Mouse (Mus musculus): ENCODE data around the gene Kif26a. TPM values are rescaled to one million over a fixed set of nuclear protein-coding genes. Genes with fewer than 3 reads are reported as not detected.

The Kif26a gene
- polyA plus RNA-seq (2012; ENCODE audit: insufficient read depth, low replicate concordance): not detected in 2 replicates

DNA sequence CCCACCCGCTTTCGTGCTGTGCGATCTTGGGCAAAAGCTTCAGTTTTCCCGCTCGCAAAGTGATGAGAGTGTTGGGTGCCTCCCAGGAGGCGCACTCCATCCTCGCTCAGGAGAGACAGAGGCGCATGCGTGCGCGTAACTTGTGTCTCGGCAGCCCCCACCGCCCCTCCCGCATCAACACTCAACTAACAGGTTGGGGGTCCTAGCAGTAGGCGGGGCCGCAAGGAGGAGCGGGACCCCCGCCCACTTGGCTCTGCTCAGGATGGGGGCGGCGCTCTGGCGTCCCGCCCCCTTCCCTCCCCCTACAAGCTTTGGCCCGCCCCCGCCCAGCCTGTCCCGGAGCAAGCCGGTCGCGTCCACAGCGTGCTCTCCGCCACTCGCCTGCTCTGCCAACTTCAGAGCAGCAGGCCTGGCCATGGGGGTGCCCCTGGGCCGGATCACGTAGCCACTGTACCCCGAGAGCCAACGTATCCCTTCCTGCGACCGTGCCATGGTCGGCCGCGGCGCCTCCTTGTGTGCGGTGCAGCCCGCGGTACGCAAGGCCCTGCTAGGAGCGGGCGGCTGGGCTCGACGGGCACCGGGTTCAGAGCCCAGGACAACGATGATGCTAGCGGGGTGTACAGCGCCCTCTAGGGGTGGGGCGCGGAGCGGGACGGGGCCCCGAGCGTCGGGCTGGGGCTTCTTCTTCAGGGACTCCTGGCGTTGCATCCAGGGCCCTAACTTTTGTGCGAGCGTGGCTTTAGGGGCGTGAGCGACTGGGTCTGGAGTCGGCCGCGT is at the start of gene Kif26a:
Kif26a (plus strand) TSS at position 334 of the 777 bp plus-strand sequence.
- Histone ChIP-seq H3K4me3 (replicated peaks) (peak within 1 kb of the TSS; percentile 85), H3K9me3 (peaks cover 3% of the 10 kb centered on the region; the same call in 1 of the 2 replicates), H3K4me1 (peaks cover 24% of the 10 kb centered on the region), H3K27me3 (replicated peaks) (peaks cover 95% of the 10 kb centered on the region), H3K36me3 (replicated peaks; ENCODE audit: low read length) (no peaks in the 10 kb centered on the region)
- TF ChIP-seq FLI1 (IDR thresholded peaks at IDR 0.05; ENCODE audit: low read length) (no peak), GATA1 (IDR thresholded peaks at IDR 0.05; ENCODE audit: borderline replicate concordance, low read length) (no peak)

DNA sequence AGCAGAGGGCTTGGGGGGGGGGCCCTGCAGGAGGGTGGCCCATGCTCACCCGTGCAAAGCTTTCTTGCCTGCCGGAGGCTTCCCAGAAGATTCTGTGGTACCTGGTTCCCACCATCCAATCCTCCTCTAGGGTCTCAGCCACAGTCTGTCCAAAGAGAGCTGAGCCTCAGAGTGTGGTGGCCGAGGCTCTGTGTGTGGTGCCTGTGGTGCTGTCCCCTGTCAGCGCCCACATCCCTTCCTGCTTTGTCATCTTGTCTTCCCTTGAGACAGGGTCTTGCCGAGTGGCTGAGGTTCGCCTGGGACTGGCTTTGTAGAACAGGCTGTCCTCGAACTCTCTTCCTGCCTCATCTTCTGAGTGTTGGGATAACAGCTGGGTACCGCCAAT is 49.3 kb upstream of the Kif26a start:
- H3K36me3 ChIP-seq (replicated peaks; ENCODE audit: low read length): no peaks in the 10 kb centered on the region
- TF ChIP-seq GATA1 (IDR thresholded peaks at IDR 0.05; ENCODE audit: borderline replicate concordance, low read length): no peak
- no peak for TF ChIP-seq FLI1 (IDR thresholded peaks at IDR 0.05; ENCODE audit: low read length)
- H3K9me3 ChIP-seq: no peaks in the 10 kb centered on the region
- H3K4me1 ChIP-seq: peaks cover 5% of the 10 kb centered on the region; the same call in 1 of the 2 replicates
- H3K4me3 ChIP-seq (replicated peaks): no peak overlapping the region
- peaks cover 31% of the 10 kb centered on the region for H3K27me3 ChIP-seq (replicated peaks)

DNA sequence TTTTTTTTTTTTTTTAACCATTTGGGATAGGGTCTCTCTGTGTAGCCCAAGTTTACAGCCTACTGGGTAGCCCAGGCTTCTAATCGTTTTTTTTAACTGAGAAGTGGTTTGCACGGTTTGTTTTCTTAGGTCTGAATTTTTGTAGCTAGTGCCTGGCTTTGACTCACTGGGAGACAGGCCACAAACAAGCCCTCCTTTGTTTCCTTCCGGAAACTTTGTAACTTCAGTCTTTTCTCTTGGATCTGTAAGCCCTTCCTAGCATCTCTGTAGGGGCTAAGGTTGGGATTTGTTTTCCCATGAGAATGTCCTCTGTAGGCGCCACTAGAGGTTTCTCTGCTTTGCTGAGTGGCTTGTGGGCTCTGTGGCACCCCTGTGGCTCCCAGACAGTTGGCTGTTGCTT is 45.9 kb upstream of the Kif26a start:
- H3K4me3 ChIP-seq (replicated peaks): no peak overlapping the region
- H3K27me3 ChIP-seq (replicated peaks): peaks cover 43% of the 10 kb centered on the region
- no peaks in the 10 kb centered on the region for H3K36me3 ChIP-seq (replicated peaks; ENCODE audit: low read length)
- TF ChIP-seq FLI1 (IDR thresholded peaks at IDR 0.05; ENCODE audit: low read length): no peak
- no peak for TF ChIP-seq GATA1 (IDR thresholded peaks at IDR 0.05; ENCODE audit: borderline replicate concordance, low read length)
- peaks cover 8% of the 10 kb centered on the region for H3K4me1 ChIP-seq
- no peaks in the 10 kb centered on the region for H3K9me3 ChIP-seq

GRCm38 (mm10) chr12:112101045-112101444 is 45.0 kb upstream of the Kif26a start:
- no peaks in the 10 kb centered on the region for H3K36me3 ChIP-seq (replicated peaks; ENCODE audit: low read length)
- H3K4me1 ChIP-seq: peaks cover 8% of the 10 kb centered on the region
- no peak overlapping the region for H3K4me3 ChIP-seq (replicated peaks)
- H3K27me3 ChIP-seq (replicated peaks): peaks cover 49% of the 10 kb centered on the region
- no peak for TF ChIP-seq FLI1 (IDR thresholded peaks at IDR 0.05; ENCODE audit: low read length)
- TF ChIP-seq GATA1 (IDR thresholded peaks at IDR 0.05; ENCODE audit: borderline replicate concordance, low read length): no peak
- 0 out of 2 replicates have a peak, but pooled peaks cover 3% of the 10 kb centered on the region for H3K9me3 ChIP-seq

- TF ChIP-seq FLI1 (IDR thresholded peaks at IDR 0.05; ENCODE audit: low read length) (no peak), GATA1 (IDR thresholded peaks at IDR 0.05; ENCODE audit: borderline replicate concordance, low read length) (no peak)
- H3K4me1 ChIP-seq: peaks cover 3% of the 10 kb centered on the region; the same call in 1 of the 2 replicates
- H3K9me3 ChIP-seq: 0 out of 2 replicates have a peak, but pooled peaks cover 3% of the 10 kb centered on the region
- H3K4me3 ChIP-seq (replicated peaks): no peak overlapping the region
- no peaks in the 10 kb centered on the region for H3K36me3 ChIP-seq (replicated peaks; ENCODE audit: low read length)
- H3K27me3 ChIP-seq (replicated peaks): peaks cover 59% of the 10 kb centered on the region
Measured at GRCm38 (mm10) chr12:112103179-112103578, 42.8 kb upstream of the Kif26a start.

- Histone ChIP-seq H3K4me3 (replicated peaks) (no peak overlapping the region), H3K9me3 (0 out of 2 replicates have a peak, but pooled peaks cover 3% of the 10 kb centered on the region), H3K36me3 (replicated peaks; ENCODE audit: low read length) (no peaks in the 10 kb centered on the region), H3K4me1 (peaks cover 3% of the 10 kb centered on the region; the same call in 1 of the 2 replicates), H3K27me3 (replicated peaks) (peaks cover 66% of the 10 kb centered on the region)
- TF ChIP-seq FLI1 (IDR thresholded peaks at IDR 0.05; ENCODE audit: low read length) (no peak), GATA1 (IDR thresholded peaks at IDR 0.05; ENCODE audit: borderline replicate concordance, low read length) (no peak)
Measured at GRCm38 (mm10) chr12:112104890-112105289, 41.1 kb upstream of the Kif26a start.

- Histone ChIP-seq H3K4me1 (peaks cover 3% of the 10 kb centered on the region; the same call in 1 of the 2 replicates), H3K27me3 (replicated peaks) (peaks cover 71% of the 10 kb centered on the region), H3K4me3 (replicated peaks) (no peak within 1 kb of the TSS), H3K9me3 (0 out of 2 replicates have a peak, but pooled peaks cover 3% of the 10 kb centered on the region), H3K36me3 (replicated peaks; ENCODE audit: low read length) (no peaks in the 10 kb centered on the region)
- no peak for TF ChIP-seq GATA1 (IDR thresholded peaks at IDR 0.05; ENCODE audit: borderline replicate concordance, low read length)
- TF ChIP-seq FLI1 (IDR thresholded peaks at IDR 0.05; ENCODE audit: low read length): no peak
Measured at GRCm38 (mm10) chr12:112106541-112106971, 39.5 kb upstream of the Kif26a start, which contains the start of gene Aspg. Gene Aspg (plus strand): TSS chr12:112106679.

DNA sequence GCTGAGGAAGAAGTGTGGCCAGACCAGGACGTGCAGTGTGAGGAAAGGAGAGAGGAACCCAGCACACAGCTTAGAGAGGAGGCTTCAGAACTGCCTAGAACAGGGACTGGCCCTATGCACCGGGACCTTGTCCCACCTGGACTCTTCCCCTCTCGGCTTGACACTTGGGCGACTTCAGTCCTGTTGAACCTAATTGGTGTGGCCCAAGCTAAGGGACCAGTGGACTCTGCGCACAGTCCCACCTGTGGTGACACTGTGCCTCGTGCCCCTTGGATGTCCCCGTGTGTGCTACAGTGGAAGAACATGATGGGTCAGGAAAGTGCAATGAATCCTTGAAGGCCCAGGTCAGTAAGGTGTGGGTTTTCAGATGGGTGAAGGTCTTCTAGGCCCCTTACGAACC is 38.3 kb upstream of the Kif26a start:
- H3K9me3 ChIP-seq: 0 out of 2 replicates have a peak, but pooled peaks cover 3% of the 10 kb centered on the region
- no peak overlapping the region for H3K4me3 ChIP-seq (replicated peaks)
- TF ChIP-seq GATA1 (IDR thresholded peaks at IDR 0.05; ENCODE audit: borderline replicate concordance, low read length) (no peak), FLI1 (IDR thresholded peaks at IDR 0.05; ENCODE audit: low read length) (no peak)
- no peaks in the 10 kb centered on the region for H3K36me3 ChIP-seq (replicated peaks; ENCODE audit: low read length)
- peaks cover 5% of the 10 kb centered on the region for H3K4me1 ChIP-seq
- H3K27me3 ChIP-seq (replicated peaks): peaks cover 75% of the 10 kb centered on the region

DNA sequence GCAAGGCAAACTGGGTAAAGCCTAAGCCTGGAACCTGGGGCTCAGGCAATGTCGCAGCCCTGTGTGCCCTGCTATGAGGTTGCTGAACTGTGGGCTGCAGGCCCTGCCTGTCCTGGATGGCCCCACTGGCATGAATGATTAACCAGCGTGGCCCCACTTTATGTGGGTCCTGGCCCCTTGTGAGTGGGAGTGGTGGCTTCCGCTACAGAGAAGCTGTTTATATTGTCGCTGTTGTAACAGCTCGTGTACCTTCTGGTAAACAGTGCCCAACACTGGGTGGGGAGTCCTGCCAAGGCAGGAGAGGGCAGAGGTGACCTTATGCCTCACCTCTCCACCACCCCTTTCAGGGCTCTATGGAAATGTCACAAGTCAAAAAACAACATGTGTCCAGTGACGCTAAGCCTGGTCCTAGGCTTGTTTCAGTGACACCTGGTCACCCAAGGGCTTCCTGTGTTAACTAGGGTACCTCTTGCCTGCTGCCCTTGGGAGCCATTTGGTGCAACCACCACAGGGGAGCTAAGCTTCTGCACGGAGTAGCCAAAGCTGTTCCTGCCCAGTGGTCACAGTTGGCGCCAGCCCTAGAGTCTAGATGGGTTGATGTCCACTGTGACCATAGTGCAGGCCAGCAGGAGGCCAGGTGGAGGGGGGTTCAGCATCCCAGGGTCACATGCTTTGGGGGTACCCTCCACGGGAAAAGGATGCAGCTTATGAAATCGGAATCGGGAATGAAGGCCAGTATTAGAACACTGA is 37.1 kb upstream of the Kif26a start:
- Histone ChIP-seq H3K4me3 (replicated peaks) (no peak overlapping the region), H3K4me1 (peaks cover 9% of the 10 kb centered on the region), H3K36me3 (replicated peaks; ENCODE audit: low read length) (no peaks in the 10 kb centered on the region), H3K9me3 (0 out of 2 replicates have a peak, but pooled peaks cover 3% of the 10 kb centered on the region), H3K27me3 (replicated peaks) (peaks cover 83% of the 10 kb centered on the region)
- TF ChIP-seq FLI1 (IDR thresholded peaks at IDR 0.05; ENCODE audit: low read length): no peak

All from megakaryocyte, embryonic 14.5 days (primary cell).